Mouse (Mus musculus): ENCODE data around the gene Lrrc3c. TPM values are rescaled to one million over a fixed set of nuclear protein-coding genes. Genes with fewer than 3 reads are reported as not detected.
A peak's percentile ranks its signal among the peaks of the same experiment; 100 is the strongest.

The Lrrc3c gene
- total RNA-seq (2021), result not detected

DNA sequence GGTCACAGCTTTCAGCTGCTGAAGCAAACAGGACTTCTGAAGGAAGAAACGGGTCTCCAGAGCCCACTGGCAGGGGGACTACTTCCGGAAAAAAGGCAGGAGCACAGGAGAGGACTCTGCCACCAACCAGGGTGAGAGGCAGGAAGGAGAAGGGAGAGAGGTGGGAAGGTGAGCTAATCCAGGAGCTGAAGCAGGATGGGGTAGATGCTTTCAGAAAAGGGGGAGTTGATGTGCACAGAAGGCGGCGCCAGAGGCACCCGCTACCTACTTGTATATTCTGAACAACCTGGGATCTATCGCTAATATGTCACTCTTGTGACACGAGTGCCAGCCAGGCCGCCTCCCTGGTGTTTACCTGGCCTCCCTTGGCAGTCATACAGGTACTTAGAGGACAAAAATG, at the start of gene Lrrc3c:
Lrrc3c (plus strand) TSS at position 301 of the 400 bp plus-strand sequence.
- no peak for DNase-seq (ENCODE audit: low spot score)
- intact Hi-C loops (cut with DNase I), result loop anchor here (1.0 kb wide), 1 partner anchor 43 kb away; no protein-coding TSS in a partner anchor

DNA sequence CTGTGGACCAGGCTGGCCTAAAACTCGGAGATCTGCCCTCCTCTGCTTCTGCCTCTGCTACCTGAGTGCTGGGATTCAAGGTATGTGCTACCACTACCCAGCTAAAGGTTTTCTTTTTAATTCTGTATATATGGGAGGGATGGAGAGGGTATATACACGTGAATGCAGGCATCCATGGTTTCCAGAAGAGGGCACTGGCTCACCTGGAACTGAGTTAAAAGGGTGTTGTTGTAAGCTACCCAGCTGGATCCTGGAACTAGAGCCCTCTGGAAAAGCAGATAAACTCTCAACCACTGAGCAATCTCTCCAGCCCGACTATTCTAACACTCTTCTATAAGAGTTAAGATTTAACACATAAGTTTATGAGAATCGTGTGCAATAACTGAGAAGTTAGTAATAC, 48.7 kb upstream of the Lrrc3c start:
- DNase-seq (ENCODE audit: low spot score), result no peak
- intact Hi-C loops (cut with DNase I), result no loop called here

DNA sequence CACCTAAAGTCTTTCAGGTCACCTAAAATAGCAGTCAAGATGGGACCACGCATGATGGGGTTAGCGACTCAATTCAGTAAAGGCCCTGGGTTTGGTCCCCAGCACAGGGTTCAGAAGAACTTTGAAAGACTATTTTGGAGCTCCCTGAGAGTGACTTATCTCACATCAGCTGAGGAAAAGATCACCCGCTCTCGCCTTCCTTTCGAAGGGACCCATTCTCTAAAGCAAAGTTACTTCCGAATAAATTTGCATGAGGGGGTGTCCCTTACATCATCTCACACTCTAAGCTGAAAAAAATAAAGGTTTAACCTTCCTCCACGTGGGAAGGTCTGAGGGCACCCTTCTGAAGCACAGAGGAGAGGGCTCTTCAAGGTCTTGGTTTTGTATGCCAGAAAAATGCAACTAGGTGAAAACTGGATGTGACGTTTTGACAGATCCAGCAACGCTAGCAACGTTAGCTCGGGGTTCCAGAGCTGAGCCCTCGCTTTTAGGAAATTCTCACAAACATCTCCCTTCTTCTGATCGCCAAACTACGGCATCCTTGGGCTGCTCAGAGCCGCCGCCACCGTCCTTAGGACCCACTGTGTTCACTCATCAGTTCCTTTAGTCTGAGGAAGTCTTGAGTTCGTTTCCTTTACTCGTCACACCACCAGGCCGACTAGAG, 47.6 kb upstream of the Lrrc3c start:
- intact Hi-C loops (cut with DNase I), result no loop called here
- no peak for DNase-seq (ENCODE audit: low spot score)

DNA sequence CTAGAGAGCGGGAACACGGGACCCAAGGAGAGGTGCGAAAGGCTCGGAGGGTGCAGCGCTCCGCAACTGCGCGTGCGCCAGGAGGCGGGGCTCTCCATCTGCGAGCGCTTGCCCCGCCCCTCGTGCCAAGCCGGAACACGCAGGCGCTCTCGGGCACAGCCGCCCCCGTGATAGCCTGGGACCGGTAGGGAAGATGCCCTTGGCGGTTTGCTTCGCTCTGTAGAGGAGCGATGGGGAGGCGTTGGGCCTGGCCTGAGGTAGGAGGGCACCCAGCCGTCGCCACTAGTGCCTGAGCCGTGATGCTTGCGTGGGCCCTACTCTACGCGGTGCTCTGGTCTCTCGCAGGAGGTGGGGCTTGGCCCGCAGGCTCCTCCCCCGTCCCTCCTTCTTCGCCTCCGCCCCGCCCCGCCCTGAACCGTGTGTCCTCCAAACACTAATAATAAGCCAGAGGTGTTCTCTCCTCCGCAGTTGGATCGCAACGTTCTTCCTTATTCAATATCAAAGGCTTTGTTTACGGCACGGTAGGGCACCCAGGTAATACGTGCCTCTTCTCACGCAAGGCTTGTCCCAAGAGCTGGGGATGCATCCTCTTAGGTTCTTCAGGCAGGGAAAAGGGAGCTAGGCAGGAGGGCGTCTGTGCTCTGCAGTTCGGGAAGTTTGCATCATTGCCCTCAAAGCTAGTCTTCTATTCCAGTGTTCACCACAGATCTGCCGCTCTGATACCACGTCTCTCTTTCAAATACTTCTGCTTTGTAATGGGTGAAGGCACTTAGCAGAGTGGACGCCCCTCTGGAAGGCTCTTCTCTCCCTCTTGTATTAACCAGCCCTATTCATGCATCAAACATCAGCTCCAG, 46.9 kb upstream of the Lrrc3c start, which contains the start of gene Zpbp2:
Zpbp2 (plus strand) TSS at position 123 of the 854 bp plus-strand sequence.
- DNase-seq (ENCODE audit: low spot score), result peak; percentile 72
- intact Hi-C loops (cut with DNase I), result no loop called here

DNA sequence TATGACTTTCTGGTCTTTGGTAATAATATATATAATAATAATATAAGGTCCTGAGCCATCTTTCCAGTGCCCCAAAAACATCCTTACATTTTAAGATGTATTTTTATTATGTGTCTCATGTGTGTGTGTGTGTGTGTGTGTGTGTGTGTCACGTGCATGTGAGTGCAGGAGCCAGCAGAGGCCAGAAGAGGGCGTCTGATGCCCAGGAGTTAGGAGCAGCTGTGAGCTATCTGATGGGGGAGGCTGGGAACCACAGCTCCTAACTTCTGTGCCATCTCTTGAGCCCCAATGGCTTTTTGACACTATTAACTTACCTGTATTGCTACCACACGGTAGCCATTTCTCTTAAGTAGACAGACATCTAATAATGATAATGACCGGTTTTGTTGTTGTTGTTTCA, 44.1 kb upstream of the Lrrc3c start:
- intact Hi-C loops (cut with DNase I), result no loop called here
- no peak for DNase-seq (ENCODE audit: low spot score)

DNA sequence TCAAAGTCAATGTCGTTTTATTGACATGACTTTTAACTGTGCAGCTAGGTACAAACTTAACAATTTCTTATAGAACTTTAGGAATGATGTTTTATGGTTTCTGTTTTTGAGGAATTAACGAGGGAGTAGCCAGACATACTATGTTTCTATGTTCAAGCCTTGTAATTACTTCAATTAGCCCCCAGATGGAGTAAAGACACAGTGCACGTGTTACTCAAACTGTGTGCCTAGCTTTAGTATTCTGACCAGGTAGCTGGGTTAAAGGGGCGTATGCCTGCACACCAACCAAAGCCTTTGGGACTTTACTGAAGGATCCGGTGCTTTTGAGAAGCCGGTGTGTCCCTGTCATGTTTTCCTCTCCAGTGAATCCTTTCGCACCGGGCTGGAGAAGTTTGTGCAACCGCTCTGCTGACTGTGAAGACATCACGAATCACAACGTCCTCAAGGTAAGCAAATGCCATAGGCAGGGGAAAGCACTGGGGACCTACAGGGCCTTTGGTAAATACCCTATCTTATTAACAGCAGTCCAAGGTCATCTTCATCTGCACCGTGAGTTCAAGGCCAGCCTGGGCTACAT, 42.9 kb upstream of the Lrrc3c start:
- no peak for DNase-seq (ENCODE audit: low spot score)
- intact Hi-C loops (cut with DNase I), result loop anchor here (1.0 kb wide), 1 partner anchor 42 kb away; no protein-coding TSS in a partner anchor

DNA sequence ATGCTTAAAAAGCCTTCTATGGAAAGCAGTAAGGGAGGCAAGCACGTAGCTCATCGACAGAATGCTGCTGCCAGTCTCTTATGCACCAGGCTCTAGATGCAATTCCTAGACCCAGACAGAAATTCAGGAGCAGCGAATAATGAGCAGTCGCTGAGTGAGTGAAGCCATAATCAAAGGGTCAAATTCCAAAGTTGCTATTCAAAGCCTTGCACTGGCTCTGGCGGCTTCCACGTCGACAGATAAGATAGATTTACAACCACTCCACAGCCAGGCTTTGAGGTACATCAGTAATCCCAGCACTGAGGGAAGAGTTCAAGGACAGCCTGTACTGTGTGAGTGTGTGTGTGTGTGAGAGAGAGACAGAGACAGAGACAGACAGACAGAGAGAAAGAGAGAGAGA, 37.1 kb upstream of the Lrrc3c start:
- DNase-seq (ENCODE audit: low spot score), result no peak
- intact Hi-C loops (cut with DNase I), result no loop called here

DNA sequence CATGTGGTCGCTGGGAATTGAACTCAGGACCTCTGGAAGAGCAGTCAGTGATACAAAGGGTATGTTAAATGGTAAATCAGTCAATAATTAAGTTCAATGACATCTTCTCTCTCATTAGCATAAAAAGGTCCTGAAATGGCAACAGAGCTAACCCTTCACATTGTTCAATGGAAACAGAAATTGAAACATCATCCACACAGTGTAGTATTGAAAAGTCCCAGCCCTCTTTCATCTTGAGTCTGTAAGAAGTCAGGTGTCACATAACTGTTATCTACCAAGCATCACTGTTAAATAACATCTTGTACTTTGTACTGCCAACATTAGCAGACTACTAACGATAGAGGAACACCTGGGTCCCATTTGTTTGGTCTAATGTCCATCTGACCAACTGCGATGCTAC, 35.1 kb upstream of the Lrrc3c start:
- intact Hi-C loops (cut with DNase I), result no loop called here
- no peak for DNase-seq (ENCODE audit: low spot score)

DNA sequence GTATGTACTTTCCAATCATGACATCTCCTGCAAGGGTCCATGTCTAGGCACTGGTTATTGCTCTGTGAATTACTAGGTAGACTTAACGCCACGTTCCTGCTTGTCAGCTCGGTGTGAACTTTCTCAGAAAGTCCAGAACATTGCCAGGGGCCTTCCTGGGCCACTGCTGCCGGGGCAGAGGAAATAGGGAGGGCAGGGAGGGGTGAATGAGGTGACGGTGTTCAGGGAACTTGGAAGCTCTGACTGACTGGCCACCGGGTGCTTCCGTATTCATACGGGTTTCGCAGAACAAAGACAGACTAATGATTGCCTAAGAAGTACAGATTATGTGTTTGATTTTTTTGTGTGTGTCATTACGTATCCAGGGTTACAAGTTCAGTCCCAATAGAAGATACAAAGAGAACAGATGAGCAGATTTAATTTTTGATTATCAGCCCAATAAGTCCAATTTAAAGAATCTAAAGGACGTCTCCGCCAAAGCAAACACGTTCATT, 34.1 kb upstream of the Lrrc3c start:
- intact Hi-C loops (cut with DNase I), result no loop called here
- DNase-seq (ENCODE audit: low spot score), result no peak

DNA sequence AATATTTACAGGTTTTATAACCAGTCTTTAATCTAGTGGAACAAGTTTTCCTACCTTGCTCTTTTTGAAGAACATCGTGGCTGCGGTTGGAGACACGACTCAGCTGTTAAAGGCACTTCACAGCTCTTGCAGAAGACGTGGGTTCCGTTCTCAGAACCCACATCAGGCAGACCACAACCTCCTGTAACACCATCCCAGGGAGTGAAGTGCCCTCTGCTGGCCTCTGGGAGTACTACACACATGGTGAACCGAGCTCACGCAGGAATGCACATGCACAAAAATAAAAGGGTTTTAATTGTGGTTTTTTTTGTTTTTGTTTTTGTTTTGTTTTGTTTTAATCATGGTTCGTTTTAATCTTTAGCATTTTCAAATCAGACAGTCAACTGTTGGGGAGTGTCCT, 29.8 kb upstream of the Lrrc3c start:
- intact Hi-C loops (cut with DNase I), result no loop called here
- DNase-seq (ENCODE audit: low spot score), result no peak

DNA sequence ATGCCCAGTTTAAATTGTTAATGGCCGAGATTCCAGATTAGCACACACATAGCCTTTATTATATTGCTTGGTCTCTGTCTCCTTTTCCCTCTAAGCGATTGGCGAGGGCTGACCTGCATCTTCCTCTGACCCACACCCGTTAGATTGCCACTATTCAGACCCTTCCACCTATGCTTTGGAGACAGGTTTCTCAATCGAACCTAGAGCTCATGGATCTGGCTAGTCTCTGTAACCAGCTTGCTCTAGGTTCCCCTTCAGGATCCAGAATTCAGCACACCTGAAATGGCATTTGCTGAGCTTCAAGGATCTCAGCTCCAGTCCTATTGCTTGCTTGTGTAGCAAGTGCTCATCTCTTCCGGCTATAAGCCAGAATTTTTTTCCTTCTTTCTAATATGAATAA, 28.6 kb upstream of the Lrrc3c start:
- intact Hi-C loops (cut with DNase I), result no loop called here
- DNase-seq (ENCODE audit: low spot score), result no peak

DNA sequence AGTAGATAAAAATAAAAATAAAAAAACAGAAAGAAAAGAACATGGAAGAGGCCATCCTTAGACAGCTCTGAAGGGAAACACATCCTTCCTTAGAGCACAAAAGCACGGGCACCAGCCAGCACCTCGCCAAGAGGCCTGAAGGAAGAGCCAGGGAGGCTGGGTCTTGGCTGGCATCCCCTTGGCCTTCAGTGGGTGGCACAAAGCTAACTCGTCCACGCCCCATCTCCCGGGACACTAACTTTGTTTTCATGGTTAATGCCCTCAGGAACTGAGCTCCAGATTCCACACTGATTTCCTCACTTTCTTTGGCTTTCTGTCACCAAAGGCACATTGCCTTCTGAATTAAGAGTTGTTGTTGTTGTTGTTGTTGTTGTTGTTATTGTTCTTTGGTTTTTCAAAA, 20.3 kb upstream of the Lrrc3c start:
- intact Hi-C loops (cut with DNase I), result no loop called here
- DNase-seq (ENCODE audit: low spot score), result no peak

DNA sequence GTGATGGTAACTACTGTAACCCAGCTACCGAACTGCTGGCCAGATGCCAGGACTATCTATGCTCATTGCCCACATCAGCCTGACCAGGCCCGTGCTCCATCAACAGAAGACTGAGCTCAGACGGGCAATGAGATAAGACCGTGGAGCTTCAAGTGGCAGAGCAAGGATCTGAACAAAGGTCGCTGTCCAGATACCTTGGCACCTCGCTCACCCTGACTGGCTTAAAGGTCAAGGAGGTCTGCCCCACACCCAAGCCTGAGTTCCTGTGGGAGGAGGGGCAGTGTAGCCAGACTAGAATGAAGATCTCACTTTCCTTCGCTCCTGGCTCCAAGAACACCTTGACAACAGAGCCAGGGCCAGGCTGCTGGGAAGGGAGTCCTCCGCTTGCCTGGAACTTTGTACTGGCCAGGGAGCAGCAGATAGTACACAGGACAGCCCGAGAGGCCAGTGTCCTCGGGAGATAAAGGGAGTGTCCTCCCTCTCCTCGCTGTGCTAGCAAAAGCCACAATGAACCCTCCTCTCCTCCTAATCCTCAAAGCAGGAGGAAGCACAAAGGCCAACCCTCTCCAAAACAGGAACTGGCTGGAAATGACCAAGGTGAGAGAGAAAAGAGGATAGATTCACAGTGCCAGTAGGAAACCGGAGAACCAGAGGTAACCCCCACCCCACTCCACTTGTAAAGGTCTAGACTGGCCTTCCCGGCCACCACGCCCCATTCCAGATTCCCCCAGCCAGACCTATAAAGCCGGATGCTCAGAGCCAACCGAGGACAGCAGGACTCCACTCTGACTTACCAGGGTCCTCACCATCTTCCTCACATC, 17.6 kb upstream of the Lrrc3c start:
- DNase-seq (ENCODE audit: low spot score), result no peak
- intact Hi-C loops (cut with DNase I), result no loop called here

DNA sequence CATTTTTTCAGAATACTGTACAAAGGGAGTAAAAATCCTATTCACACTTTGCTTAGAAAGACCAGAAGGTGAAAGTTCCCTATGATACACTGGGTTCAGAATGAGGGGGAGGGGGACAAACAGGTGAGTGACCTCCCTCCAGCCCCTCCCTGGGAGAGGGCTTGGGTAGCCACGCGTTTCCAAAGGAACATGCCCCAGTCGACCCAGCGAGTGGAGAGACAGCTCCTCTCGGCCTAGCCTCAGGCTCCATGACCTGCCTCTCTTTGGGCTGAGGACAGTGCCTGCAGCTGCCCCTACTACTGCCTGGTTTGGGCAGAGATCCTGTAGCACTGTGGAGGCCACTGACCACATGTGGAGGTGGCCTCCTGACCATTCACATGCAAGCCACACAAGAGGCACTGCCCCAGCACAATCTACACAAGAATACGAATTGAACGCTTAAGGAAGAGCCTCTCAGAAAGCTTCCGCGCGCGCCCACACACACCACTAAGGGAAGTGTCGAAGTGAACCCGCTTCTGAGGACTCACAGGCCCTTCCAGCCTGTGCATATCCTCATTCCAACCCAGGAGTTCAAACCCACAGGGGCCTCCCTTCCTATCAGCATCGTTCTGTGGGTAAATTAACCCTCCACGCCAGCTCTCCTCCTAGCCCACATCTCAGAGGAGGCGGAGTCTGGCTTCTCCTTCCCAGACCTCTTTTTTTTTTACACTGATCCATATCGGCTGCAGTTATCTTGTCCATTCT, 16.6 kb upstream of the Lrrc3c start:
- intact Hi-C loops (cut with DNase I), result no loop called here
- DNase-seq (ENCODE audit: low spot score), result no peak

DNA sequence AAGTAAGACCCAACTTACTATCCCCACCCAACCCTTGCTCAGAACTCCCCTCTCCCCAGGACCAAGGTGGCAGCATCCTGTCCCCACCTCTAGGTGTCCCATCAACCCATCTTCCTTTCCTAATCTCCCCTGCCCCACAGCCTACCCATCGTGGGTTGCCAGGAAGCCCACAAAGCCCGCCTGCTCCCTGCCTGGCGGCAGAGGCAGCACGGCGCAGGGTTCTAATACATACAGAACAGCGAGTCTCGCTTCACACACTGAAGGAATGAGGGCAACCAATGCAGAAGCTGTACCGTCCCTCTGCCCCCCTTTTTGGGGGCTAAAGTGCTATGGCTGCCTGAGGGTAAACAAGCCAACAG, 16.1 kb upstream of the Lrrc3c start:
- no peak for DNase-seq (ENCODE audit: low spot score)
- intact Hi-C loops (cut with DNase I), result no loop called here

DNA sequence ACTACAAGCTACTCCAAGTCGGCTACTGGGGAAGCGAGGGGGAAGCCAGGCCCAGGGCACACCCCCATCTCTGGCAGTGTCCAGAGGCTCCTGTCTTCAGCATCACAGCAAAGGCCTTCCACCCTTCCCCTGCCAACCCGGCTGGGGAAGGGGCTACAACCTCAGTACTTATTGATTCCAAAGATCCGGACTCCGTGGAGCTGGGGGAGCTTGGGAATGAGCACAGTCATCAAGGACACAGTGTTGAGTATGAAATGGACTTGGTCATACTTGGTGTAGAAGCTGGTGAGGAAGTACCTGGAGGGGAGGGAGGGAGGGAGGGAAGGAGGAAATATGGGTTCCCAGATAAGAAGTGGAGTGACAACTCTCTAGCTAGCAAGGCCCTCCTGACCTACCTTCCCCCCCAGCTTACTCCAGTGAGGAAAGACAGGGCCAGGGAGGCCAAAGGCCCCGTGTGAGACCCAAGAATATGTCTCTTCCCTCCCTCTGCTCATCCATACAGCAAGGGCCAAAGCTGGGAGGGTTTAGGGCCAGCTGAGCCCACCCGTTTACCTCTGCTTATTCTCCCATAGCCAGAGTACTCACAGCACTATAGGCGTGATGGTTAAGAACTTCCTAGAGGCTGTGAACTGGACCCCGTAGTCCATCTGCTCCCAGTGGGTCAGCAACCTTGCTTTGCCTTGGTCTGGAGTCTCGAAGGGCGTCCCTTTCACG, 15.4 kb upstream of the Lrrc3c start:
- no peak for DNase-seq (ENCODE audit: low spot score)
- intact Hi-C loops (cut with DNase I), result no loop called here

DNA sequence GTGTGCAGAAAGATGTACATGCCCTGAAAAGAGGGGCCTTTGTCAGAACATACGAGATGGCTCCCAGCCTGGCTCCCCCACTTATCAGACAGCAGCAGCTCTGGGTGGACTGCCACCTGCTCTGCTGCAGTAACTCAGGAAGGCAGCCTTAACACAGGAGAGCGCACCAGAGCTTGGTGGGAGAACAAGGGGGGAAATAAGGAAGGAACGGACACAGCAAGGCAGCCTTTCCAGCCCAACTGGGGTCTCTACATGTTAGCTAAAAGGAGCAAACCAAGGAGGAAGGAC, 14.9 kb upstream of the Lrrc3c start:
- intact Hi-C loops (cut with DNase I), result no loop called here
- no peak for DNase-seq (ENCODE audit: low spot score)

DNA sequence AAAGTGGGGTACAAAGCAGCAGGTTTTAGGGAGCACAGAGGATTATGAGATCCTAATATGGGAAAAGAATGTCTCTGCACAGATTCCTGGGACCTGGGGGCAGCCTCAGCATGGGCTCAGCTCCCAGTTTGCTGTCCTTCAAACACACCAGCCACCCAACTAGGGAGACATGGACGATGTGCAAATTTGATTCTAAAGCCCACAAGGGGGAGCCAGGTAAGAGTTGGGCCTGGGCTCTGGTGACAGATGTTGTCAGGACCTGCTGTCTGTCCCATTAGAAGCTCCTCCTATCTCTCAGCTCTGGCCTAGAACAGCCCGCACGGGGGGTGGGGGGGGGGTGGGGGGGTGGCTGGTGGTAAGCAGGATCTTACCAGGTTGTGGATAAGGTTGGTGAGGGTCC, 14.5 kb upstream of the Lrrc3c start:
- DNase-seq (ENCODE audit: low spot score), result no peak
- intact Hi-C loops (cut with DNase I), result no loop called here

DNA sequence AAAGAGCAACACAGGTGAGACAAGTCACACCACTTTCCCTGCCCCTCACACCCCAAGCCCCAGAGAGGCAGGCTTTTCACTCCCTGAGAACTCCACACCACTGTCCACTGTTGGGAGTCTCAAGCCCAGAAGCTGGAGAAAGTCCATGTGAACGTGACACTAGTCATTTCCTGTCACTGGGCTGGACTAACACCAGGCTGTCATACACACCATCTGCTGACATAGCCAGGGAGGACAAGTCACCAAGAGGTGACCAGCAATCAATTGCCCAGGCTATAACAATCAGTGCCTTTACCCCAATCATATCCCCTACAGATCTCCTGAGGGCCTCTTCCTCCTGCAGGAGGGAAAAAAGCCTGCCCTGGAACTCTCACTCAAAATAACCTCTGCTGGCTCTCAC, 13.9 kb upstream of the Lrrc3c start:
- no peak for DNase-seq (ENCODE audit: low spot score)
- intact Hi-C loops (cut with DNase I), result no loop called here
